Mouse (Mus musculus): ENCODE data around the gene Picalm. TPM values are rescaled to one million over a fixed set of nuclear protein-coding genes. Genes with fewer than 3 reads are reported as not detected.
"Not testable (repeated sequence)": the region's sequence is repeated elsewhere in the genome, so short reads cannot be mapped to it uniquely, and the experiment has no call there.

Gene Picalm
- polyA plus RNA-seq, 1 experiment from 2014 or later: 22.9 TPM

- no peaks in the 10 kb centered on the region for H3K36me3 ChIP-seq (replicated peaks)
- no peak overlapping the region for H3K27ac ChIP-seq
- no peaks in the 10 kb centered on the region for H3K9me3 ChIP-seq
- peaks cover 4% of the 10 kb centered on the region; the same call in 1 of the 2 replicates for H3K4me1 ChIP-seq
- no peak overlapping the region for H3K4me3 ChIP-seq
- no peaks in the 10 kb centered on the region for H3K27me3 ChIP-seq (ENCODE audit: poor library complexity, severe bottlenecking)
- no peak for DNase-seq (ENCODE audit: extremely low spot score, low spot score)
- WGBS: 90% methylated on average over 3 of the region's 3 CpGs
These were observed 10.3 kb downstream of the Picalm start for GRCm38 (mm10) chr7:90140290-90140689.

- Histone ChIP-seq H3K4me1 (peaks cover 15% of the 10 kb centered on the region; the same call in 1 of the 2 replicates), H3K27ac (no peak overlapping the region), H3K36me3 (replicated peaks) (no peaks in the 10 kb centered on the region), H3K9me3 (no peaks in the 10 kb centered on the region), H3K27me3 (ENCODE audit: poor library complexity, severe bottlenecking) (no peaks in the 10 kb centered on the region), H3K4me3 (no peak overlapping the region)
- 90% methylated on average over 2 of the region's 2 CpGs for WGBS
- no peak for DNase-seq (ENCODE audit: extremely low spot score, low spot score)
These were observed 14.3 kb downstream of the Picalm start for GRCm38 (mm10) chr7:90144275-90144674.

DNA sequence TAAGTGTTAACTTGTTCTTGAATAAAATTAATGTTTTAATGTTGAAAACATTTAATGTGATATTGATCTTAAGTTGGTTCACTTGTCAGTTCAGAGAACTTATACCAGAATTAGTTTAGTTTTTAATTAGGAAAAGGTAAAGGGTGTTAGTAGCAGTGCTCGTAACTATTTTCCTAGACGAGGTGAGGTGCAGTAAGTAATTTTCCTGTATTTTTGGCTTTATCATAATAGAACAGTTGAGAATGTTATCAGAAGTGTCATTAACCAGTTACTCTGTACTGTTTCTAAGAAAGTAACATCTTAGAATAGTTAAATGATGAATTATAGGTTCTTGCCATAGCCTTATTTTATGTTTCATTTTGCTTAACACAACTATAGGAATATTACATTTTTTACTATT is 15.0 kb downstream of the Picalm start:
- H3K4me1 ChIP-seq: peaks cover 15% of the 10 kb centered on the region; the same call in 1 of the 2 replicates
- no peaks in the 10 kb centered on the region for H3K9me3 ChIP-seq
- 89% methylated on average over 2 of the region's 2 CpGs for WGBS
- H3K36me3 ChIP-seq (replicated peaks): no peaks in the 10 kb centered on the region
- no peak overlapping the region for H3K4me3 ChIP-seq
- no peak overlapping the region for H3K27ac ChIP-seq
- no peaks in the 10 kb centered on the region for H3K27me3 ChIP-seq (ENCODE audit: poor library complexity, severe bottlenecking)
- no peak for DNase-seq (ENCODE audit: extremely low spot score, low spot score)

DNA sequence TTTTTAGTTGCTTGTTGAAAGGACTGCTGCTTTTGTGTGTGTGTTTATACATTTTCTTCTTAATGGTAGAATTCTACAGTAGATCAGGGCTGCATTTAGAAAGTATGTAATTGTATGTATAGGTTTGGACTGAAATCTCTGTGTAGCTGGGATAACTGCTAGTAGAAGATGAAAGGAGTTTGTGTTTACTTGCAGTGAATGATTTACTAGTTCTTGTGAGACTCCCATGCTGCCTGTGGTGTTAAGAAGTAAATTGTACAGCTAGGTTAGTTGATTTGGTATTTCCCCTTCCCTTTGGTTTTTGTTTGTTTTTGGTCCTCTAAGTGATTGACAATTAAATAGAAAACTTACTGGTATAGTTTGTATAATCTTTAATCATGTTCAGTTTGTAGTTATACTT is 15.4 kb downstream of the Picalm start:
- H3K36me3 ChIP-seq (replicated peaks): no peaks in the 10 kb centered on the region
- no peak for DNase-seq (ENCODE audit: extremely low spot score, low spot score)
- H3K27ac ChIP-seq: no peak overlapping the region
- H3K4me1 ChIP-seq: peaks cover 15% of the 10 kb centered on the region; the same call in 1 of the 2 replicates
- H3K4me3 ChIP-seq: no peak overlapping the region
- no peaks in the 10 kb centered on the region for H3K9me3 ChIP-seq
- no peaks in the 10 kb centered on the region for H3K27me3 ChIP-seq (ENCODE audit: poor library complexity, severe bottlenecking)

- 70% methylated on average over 4 of the region's 4 CpGs for WGBS
- peaks cover 15% of the 10 kb centered on the region; the same call in 1 of the 2 replicates for H3K4me1 ChIP-seq
- DNase-seq (ENCODE audit: extremely low spot score, low spot score): no peak
- no peaks in the 10 kb centered on the region for H3K27me3 ChIP-seq (ENCODE audit: poor library complexity, severe bottlenecking)
- no peaks in the 10 kb centered on the region for H3K9me3 ChIP-seq
- no peak overlapping the region for H3K4me3 ChIP-seq
- no peak overlapping the region for H3K27ac ChIP-seq
- H3K36me3 ChIP-seq (replicated peaks): no peaks in the 10 kb centered on the region
These were observed 15.9 kb downstream of the Picalm start for GRCm38 (mm10) chr7:90145897-90146296.

- no peak overlapping the region for H3K27ac ChIP-seq
- H3K36me3 ChIP-seq (replicated peaks): no peaks in the 10 kb centered on the region
- DNase-seq (ENCODE audit: extremely low spot score, low spot score): no peak
- H3K9me3 ChIP-seq: no peaks in the 10 kb centered on the region
- WGBS: 98% methylated on average over 1 of the region's 1 CpGs
- no peak overlapping the region for H3K4me3 ChIP-seq
- H3K4me1 ChIP-seq: peaks cover 15% of the 10 kb centered on the region; the same call in 1 of the 2 replicates
- H3K27me3 ChIP-seq (ENCODE audit: poor library complexity, severe bottlenecking): no peaks in the 10 kb centered on the region
These were observed 16.3 kb downstream of the Picalm start for GRCm38 (mm10) chr7:90146321-90146720.

DNA sequence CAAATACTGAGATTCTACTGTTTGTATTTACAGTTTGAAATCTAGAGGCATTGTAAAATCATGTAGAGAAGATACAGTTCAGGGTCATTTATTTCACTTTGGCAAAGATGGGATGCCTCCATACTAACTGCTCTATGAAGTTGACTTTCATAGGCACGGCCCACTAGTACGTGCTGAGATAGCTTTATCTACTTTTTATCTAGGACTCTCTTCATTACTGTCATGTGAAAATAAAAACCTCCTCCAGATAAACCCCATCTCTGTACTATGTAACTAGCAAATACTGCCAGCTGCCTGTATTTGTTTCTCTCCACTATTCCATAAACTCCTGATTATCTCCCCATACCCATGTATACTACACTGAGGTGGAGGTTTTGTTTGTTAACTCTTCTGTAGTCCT is 18.0 kb downstream of the Picalm start:
- H3K4me1 ChIP-seq: peaks cover 15% of the 10 kb centered on the region; the same call in 1 of the 2 replicates
- 88% methylated on average over 2 of the region's 2 CpGs for WGBS
- DNase-seq (ENCODE audit: extremely low spot score, low spot score): no peak

GRCm38 (mm10) chr7:90148516-90148915 is 18.5 kb downstream of the Picalm start:
- no peak overlapping the region for H3K27ac ChIP-seq
- no peak overlapping the region for H3K4me3 ChIP-seq
- no peaks in the 10 kb centered on the region; the same call in 1 of the 2 replicates for H3K36me3 ChIP-seq (replicated peaks)
- 75% methylated on average over 1 of the region's 1 CpGs for WGBS
- H3K27me3 ChIP-seq (ENCODE audit: poor library complexity, severe bottlenecking): no peaks in the 10 kb centered on the region
- DNase-seq (ENCODE audit: extremely low spot score, low spot score): no peak
- peaks cover 15% of the 10 kb centered on the region; the same call in 1 of the 2 replicates for H3K4me1 ChIP-seq
- no peaks in the 10 kb centered on the region for H3K9me3 ChIP-seq

More for the DNA sequence above, 18.0 kb downstream of the Picalm start:
- Histone ChIP-seq H3K4me3 (no peak overlapping the region), H3K27me3 (ENCODE audit: poor library complexity, severe bottlenecking) (no peaks in the 10 kb centered on the region), H3K9me3 (no peaks in the 10 kb centered on the region), H3K36me3 (replicated peaks) (no peaks in the 10 kb centered on the region; the same call in 1 of the 2 replicates), H3K27ac (no peak overlapping the region)

DNA sequence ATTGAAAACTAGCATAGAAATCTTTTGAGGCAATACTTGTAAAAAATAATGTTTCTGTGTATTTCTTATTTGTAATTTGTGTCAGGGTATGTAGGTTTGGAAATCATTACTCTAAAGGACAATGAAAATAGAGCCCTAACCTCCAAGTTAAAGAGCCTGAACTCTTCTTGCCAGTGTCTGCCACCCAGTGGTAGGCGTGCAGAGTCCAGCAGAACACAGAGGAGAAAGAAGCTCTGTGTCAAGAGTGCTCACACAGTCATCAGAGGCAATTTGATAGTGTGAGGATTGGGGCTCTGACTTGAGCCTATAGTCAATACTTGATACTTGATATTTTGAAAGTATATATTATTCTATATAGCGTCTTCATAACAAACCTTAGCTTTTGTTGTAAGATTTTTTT is 20.3 kb downstream of the Picalm start:
- Histone ChIP-seq H3K36me3 (replicated peaks) (no peaks in the 10 kb centered on the region; the same call in 1 of the 2 replicates), H3K27ac (no peak overlapping the region), H3K27me3 (ENCODE audit: poor library complexity, severe bottlenecking) (no peaks in the 10 kb centered on the region), H3K9me3 (no peaks in the 10 kb centered on the region), H3K4me3 (no peak overlapping the region), H3K4me1 (peaks cover 11% of the 10 kb centered on the region; the same call in 1 of the 2 replicates)
- no peak for DNase-seq (ENCODE audit: extremely low spot score, low spot score)
- WGBS: 45% methylated on average over 2 of the region's 2 CpGs

DNA sequence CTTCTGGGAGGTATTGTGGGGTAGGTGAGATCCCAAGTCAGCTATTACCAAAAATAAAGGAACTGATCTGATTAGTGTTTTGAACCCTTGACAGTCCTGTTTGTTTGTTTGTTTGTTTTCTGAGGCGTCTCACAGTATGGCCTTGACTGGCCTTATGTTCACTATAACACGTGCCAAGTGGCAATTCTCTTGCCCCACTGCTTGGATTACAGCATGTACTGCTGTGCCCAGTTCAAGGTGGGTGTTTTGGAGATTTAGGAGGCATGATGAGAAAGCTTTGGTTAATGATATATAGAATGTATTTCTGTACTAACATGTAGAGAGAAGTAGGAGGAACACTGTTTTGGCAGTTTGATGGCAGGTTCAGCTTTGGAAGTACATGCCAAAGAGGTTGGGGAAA is 28.0 kb downstream of the Picalm start:
- no peak overlapping the region for H3K27ac ChIP-seq
- no peaks in the 10 kb centered on the region for H3K4me1 ChIP-seq
- no peaks in the 10 kb centered on the region for H3K9me3 ChIP-seq
- H3K36me3 ChIP-seq (replicated peaks): peaks cover 31% of the 10 kb centered on the region
- no peak overlapping the region for H3K4me3 ChIP-seq
- H3K27me3 ChIP-seq (ENCODE audit: poor library complexity, severe bottlenecking): no peaks in the 10 kb centered on the region
- WGBS: 92% methylated on average over 2 of the region's 2 CpGs
- no peak for DNase-seq (ENCODE audit: extremely low spot score, low spot score)

DNA sequence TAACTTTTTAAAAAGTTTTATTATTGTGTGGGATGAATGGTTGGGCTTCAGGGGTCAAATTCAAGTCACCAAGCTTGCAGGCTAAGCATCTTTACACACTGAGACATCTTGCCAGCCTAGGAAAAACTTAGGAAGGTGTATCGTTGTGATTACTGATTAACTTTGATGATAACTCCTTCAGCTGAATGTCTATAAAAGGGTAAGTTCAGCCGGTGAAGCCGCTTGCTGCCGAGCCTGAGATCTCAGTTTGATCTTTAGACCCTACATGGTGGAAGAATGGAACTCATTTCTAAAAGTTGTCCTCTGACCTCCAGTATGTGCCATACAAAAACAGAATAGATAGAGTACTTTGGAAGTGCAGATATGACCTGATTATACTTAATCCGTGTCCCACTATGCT is 30.6 kb downstream of the Picalm start:
- Histone ChIP-seq H3K27me3 (ENCODE audit: poor library complexity, severe bottlenecking) (no peaks in the 10 kb centered on the region), H3K36me3 (replicated peaks) (peaks cover 43% of the 10 kb centered on the region)

GRCm38 (mm10) chr7:90164276-90164675 is 34.3 kb downstream of the Picalm start:
- H3K36me3 ChIP-seq (replicated peaks): peaks cover 78% of the 10 kb centered on the region
- 91% methylated on average over 1 of the region's 1 CpGs for WGBS
- DNase-seq (ENCODE audit: extremely low spot score, low spot score): no peak

More for the DNA sequence above, 30.6 kb downstream of the Picalm start:
- 93% methylated on average over 5 of the region's 5 CpGs for WGBS
- H3K27ac ChIP-seq: no peak overlapping the region
- DNase-seq (ENCODE audit: extremely low spot score, low spot score): no peak
- no peaks in the 10 kb centered on the region for H3K9me3 ChIP-seq
- no peak overlapping the region for H3K4me3 ChIP-seq
- H3K4me1 ChIP-seq: no peaks in the 10 kb centered on the region

DNA sequence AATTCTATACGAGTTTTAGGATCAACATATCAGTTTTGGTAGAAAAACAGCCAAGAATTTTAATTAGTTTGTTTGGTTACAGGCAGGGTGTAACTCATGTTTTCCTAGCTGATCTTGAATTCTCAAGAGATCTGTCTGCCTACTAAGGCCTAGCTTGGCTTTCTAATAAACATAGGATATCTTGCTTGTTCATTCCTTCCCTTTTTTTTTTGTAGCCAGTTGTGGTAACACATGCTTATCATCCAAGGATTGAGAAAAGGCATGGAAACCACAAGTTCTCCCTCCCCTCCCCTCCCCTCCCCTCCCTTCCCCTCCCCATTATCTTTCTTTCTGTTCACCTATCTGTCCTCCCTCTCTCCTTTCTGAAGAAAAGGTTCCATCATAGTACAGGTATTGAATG is 36.0 kb downstream of the Picalm start:
- Histone ChIP-seq H3K36me3 (replicated peaks) (peaks cover 83% of the 10 kb centered on the region), H3K27ac (no peak overlapping the region), H3K4me3 (no peak overlapping the region), H3K27me3 (ENCODE audit: poor library complexity, severe bottlenecking) (no peaks in the 10 kb centered on the region), H3K4me1 (no peaks in the 10 kb centered on the region), H3K9me3 (no peaks in the 10 kb centered on the region)
- DNase-seq (ENCODE audit: extremely low spot score, low spot score): no peak
- 82% methylated on average over 1 of the region's 1 CpGs for WGBS

More at GRCm38 (mm10) chr7:90164276-90164675, 34.3 kb downstream of the Picalm start:
- Histone ChIP-seq H3K27ac (no peak overlapping the region), H3K4me3 (no peak overlapping the region), H3K4me1 (no peaks in the 10 kb centered on the region), H3K9me3 (no peaks in the 10 kb centered on the region), H3K27me3 (ENCODE audit: poor library complexity, severe bottlenecking) (no peaks in the 10 kb centered on the region)

DNA sequence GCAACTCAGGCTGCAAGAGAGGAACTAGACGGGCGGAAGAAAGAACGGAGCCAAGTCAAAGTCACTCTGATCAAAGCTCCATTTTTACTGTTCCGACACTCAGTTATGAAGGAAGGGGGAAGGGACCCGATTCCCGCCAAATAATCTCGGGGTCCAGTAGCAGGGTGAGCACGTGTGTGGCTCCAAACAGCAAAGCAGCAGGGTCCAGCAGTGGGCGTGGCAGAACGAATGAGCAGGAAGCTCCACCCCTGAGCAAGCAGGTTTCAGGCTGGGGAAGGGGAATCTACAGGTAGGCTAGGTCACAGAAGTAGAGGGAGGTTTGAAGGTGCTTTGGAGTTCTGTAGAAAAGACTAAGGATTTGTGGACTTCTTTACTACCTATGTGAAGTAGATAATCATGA is 37.8 kb downstream of the Picalm start:
- H3K27me3 ChIP-seq (ENCODE audit: poor library complexity, severe bottlenecking); H3K27ac ChIP-seq; H3K4me3 ChIP-seq; DNase-seq (ENCODE audit: extremely low spot score, low spot score); H3K4me1 ChIP-seq; H3K9me3 ChIP-seq: not testable (repeated sequence)
- peaks cover 81% of the 10 kb centered on the region for H3K36me3 ChIP-seq (replicated peaks)
- 86% methylated on average over 10 of the region's 10 CpGs for WGBS
